Mouse (Mus musculus): ENCODE measurements around the gene U2surp.

The U2surp gene

GRCm38 (mm10) chr9:95511472-95512330 is at the start of gene U2surp:
U2surp (minus strand) TSS chr9:95511996.
- peak; percentile 97 for DNase-seq

GRCm38 (mm10) chr9:95559936-95560735 is 48.3 kb upstream of the U2surp start:
- no peak for DNase-seq

GRCm38 (mm10) chr9:95559059-95559935 is 47.5 kb upstream of the U2surp start, which contains the start of gene Paqr9:
Paqr9 (plus strand) TSS chr9:95559657.
- DNase-seq, result peak; percentile 7

- no peak for DNase-seq
These were observed 46.9 kb upstream of the U2surp start for GRCm38 (mm10) chr9:95558726-95559058.

- no peak for DNase-seq
These were observed 45.9 kb upstream of the U2surp start for GRCm38 (mm10) chr9:95557722-95558121.

DNA sequence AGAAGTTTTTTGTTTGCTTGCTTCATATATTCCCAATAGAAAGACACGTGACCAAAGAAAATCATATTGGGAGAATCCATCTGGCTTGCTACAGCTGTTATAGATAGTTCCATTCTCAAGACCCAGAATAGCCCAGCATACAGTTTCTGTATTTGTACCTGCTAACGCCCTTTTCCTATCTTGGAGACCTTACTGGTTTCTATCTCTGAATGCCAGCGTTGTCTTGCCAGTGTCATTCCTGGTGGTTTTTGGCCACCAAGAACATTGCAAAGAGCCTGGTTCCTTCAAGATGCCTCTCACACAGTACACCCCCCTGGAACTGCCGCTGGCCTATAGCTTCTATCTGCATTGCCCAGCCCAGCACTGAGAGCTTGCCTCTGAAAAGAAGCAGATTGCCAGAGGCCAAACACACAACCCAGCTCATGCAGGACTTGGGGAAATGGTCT is 44.3 kb upstream of the U2surp start:
- DNase-seq, result no peak

- no peak for DNase-seq
These were observed 43.5 kb upstream of the U2surp start for GRCm38 (mm10) chr9:95555233-95555740.

DNA sequence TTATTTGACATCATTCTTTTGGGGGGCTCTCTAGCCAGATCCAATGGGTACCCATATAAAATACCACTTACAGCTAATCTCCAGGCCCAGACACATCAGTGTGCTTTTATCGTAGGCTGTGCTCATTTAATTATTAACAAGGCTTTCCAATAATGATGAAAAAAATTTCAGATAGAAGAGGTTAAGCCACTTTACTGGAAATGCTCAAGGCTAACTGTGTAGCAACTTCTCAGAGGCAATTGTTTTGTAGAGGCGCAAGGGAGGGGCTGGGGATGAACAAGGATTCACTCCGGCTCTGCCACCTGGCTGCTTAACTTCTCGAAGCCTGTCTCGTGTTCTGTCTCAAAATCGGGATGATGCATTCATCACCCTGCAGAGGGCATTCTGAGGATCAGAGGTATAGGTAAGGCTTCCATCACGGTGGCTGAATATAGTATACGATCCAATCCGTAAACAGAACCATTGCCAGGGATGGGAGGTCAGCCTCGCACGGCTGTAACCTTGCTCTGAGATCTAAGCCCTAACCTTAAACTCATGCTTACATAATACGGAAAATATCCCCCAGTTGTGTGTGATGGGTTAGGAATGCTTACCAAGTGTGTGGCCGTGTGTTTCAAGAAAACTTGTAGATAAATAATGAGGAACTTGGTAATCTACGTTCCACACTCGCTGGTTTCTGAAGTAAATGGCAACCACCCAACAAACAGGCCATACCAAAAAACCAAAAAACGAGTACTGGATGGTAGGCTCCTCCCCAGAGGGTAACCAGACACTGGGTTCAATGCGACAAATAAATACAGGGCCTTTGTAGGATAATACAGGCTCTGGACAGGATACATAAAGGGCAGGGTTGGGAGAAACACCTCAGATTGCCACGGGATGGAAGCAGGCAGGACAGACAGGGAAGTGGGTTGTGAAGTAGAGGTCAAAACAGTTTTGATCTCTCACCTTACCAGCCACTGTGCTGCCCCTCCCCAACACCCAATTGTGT is 42.7 kb upstream of the U2surp start:
- no peak for DNase-seq

DNA sequence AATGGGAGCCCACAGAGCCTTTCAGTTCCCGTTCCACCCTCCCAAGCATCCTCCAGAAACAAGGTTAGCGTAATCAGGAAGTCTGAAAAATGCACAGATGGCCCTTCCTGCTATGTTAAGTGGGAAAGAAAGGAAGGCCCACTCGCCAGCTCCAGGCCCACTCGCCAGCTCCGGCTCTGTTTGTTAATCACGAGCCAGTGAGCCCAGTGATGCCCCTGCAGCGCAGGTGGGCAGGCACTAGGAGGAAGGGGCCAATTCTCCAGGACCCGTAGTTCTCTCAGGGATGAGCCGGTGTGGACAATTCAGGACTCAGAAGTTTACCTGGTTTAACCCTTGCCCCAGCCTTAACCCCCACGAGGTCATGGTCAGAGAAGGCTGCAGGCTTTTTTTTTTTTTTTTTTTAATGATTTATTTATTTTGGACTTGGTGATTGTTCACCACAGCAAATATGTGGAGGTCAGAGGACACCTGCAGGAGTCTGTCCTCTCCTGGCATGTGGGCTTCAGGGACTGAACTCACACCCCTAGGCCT is 40.4 kb upstream of the U2surp start:
- DNase-seq, result no peak

- DNase-seq, result no peak
These were observed 39.3 kb upstream of the U2surp start for GRCm38 (mm10) chr9:95550856-95551774.

DNA sequence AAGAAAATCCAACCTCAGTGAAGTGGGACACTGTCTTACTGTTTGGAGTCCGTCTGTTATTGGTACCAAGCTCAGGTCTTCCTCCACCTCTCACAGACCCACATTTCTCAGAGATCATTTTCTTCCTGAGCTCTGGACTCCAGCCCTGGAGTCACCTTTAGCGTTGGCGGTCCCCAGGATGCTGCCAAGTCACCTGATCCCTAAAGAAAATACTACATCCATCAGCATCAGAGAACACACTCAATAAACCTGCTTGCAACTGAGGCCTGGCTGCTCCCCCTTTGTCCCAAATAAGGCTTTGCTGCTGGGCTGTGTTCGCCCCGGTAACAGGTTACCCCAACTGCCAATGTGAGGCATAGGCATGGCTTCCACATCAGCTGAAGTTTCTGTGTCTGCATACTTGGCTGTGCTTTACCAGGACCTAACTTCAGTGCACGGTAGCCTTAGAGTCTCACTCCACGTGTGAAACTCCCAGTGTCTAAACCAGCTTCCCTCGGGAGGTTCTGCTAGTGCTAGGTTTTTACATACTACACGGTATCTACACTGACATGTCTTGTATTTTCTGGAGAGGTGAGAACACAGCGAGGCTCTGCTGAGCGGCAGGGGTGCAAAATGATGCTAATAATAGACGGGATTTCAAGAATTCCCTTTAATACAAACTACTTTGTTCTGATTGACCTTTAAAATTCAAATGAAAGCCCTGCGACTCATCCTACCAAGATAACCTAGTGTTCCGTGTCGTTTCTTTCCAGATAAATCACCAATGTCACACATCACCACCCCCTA is 38.0 kb upstream of the U2surp start:
- no peak for DNase-seq

DNA sequence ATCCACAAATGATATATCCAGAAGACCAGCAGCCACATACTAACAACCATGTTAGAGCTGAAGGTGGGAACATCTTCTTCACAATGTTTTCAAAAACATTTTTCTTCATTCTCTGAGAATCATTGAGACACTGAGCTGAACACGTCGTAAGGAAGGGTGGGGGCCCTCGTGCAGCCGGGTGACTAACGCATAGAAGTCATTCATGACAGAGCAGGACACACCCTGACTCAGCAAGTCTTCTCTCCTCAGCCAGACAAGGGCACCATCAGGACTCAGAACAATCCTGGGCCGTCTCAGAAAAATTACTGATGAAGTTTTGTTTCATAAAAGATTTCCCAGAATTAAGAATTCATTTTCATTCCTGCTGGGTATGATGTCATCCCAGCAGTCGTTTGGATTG is 34.9 kb upstream of the U2surp start:
- DNase-seq, result no peak

DNA sequence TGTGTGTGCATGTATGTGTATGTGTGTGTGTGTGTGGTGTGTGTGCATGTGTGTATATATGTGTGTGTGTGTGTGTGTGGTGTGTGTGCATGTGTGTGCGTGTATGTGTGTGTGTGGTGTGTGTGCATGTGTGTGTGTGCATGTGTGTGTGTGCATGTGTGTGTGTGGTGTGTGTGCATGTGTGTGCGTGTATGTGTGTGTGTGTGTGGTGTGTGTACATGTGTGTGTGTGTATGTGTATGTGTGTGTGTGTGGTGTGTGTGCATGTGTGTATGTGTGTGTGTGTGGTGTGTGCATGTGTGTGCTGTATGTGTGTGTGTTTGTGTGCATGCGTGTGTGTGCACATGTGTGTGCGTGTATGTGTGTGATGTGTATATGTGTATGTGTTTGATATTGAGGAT is 32.8 kb upstream of the U2surp start:
- DNase-seq, result no peak

DNA sequence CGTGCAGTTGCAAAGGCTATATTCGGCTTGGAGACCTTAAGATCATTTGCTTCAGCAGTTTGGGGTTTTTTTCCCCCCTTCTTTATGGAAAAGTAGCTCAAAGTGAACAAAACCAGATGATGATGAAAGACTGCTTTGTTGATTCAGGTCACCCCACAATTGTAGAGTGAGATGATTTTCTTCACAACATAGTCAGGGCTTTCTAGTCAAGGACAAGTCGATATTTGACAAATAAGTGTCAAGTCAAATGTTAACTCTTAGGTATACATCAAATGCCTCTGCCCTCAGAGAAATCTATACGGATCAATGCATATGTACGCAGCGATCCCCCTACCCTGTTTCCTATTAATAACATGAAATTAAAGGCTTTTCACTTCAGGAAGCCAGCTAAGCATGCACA is 30.7 kb upstream of the U2surp start:
- DNase-seq, result no peak

- DNase-seq, result no peak
These were observed 30.0 kb upstream of the U2surp start for GRCm38 (mm10) chr9:95541650-95542432.

DNA sequence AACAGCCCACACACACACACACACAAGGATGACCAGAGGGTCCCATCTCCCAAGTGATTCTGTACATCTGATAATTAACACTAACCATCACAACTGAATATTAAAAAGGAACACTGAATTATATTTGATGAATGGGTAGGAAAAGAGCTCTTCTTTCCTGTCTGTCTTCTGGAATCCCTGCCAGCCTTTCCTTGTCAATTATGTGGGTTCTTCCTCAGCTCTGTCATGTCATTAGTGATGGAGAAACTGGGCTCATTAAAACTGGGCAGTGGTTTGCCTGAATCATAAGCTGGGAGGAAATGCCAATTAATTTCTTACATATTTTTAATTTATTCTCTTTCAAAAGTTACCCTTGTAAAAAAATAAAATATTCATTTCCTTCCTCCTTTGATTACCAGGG is 29.4 kb upstream of the U2surp start:
- DNase-seq, result no peak

DNA sequence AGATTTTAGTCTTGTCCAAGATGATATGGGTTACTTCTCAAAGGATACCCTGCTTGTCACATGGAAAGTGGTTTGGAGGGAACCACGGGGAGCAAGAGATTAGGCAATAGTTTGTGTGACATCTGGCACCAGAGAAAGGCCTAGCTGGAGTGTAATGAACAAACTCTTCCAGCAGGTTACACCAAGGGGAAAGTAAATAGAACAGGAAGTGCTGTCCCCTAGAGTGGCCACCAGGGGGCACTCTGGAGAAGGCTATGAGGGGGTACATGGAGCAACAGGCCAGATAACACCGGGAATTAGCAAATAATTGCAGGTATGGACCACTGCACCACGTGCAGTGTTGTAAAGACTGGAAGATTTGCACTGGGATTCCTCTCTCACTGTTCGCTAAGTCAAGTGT is 28.7 kb upstream of the U2surp start:
- peak; percentile 60 for DNase-seq

GRCm38 (mm10) chr9:95539176-95539800 is 27.5 kb upstream of the U2surp start:
- no peak for DNase-seq

Data from lung, postnatal 10 days (tissue).